Mouse (Mus musculus) neural tube, embryonic 10.5 days (tissue): Measurements from ENCODE around the gene Shisa5.

Experiments used
- DNase-seq: peaks from one replicate; pipeline ENCODE4 v3.0.0-alpha.2; 2017; ENCODE audit warnings: low spot score; ENCODE audit errors: extremely low spot score

Shisa5 gene

DNA sequence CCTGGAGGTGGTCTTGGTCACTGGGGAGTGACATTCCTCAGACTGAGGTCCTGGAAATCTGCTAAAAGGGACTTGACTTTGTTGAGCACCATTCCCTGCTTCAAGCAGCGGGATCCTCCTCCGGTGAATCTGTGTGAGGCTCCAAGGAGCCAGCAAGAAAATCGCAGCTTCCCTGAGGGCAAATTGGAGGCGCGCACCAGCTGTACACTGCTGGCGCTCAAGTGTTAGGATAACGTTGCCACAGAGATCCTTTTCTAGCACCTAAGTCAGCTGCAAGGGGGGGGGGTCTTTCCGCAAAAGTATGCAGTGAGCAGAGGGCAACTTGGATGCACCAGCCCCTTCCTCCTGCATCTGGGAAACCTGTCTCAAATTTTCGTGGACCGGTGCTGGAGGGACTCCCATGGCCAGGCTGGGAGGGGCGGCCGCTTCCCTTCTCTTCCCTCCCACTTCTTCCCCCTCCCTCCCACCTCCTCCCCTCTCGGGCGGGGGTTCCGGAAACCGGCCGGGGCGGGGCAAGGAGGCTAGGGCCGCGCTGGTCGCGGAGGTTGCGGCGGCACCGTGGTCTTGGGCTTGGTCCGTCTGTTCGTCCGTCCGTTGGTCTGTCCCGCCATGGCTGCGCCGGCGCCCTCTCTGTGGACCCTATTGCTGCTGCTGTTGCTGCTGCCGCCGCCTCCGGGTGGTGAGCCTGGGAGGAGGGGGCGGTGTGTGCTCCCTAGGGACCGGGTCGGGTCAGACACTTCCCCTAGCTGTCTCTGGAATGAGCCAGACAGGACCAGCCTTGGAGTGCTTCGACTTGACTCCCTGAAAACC lies at the start of gene Shisa5:
Shisa5 (plus strand) TSS at position 480 of the 810 bp plus-strand sequence.
- peak; percentile 80 for DNase-seq

DNA sequence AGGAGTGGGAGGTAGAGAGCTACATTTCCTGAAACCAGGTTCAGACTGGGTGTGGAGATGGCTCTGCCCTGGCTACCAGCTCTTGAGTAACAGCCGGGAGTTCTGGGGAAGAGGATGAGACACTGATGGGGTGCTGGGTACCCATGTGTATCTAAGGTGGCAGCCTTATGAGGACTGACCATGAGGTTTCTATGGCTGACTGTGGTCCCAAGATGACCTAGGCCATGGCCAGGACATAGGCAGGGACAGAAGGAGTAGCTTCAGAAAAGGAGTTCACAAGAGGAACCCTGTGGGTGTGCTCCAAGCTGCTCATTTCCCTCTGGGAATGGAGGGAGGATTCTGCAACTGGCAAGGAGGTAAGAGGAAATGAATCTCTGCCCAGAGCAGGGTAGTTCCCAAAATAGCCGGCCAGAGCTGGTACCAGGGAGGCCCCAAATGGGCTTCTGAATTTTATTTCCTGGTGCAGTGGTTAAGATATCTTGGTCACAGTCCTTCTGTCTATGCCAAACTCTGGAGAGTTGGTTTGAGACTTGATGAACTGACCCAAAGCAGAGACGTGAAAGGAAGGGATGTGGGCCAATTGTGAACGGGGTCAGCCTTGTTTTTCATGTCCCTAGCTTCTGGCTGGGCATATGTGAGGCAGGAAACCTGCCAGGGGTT lies 48.4 kb upstream of the Shisa5 start:
- DNase-seq = no peak

DNA sequence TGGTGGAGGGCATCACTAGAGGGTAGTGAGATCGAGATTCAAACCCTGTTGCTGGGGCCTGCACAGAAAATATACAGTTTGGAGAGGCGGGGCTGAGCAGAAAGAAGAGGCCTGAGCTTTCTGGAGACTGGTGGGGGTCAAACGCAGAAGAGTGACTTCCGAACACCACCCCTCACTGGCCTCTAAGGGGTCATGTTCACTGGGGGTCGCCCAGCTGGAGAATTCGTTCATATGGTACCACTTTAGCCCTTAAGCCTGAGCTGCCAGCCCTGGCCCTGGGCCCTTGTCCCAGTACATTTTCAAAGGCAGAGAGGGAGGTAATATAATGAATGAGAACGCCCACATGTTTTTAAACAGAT lies 47.9 kb upstream of the Shisa5 start:
- no peak for DNase-seq

DNA sequence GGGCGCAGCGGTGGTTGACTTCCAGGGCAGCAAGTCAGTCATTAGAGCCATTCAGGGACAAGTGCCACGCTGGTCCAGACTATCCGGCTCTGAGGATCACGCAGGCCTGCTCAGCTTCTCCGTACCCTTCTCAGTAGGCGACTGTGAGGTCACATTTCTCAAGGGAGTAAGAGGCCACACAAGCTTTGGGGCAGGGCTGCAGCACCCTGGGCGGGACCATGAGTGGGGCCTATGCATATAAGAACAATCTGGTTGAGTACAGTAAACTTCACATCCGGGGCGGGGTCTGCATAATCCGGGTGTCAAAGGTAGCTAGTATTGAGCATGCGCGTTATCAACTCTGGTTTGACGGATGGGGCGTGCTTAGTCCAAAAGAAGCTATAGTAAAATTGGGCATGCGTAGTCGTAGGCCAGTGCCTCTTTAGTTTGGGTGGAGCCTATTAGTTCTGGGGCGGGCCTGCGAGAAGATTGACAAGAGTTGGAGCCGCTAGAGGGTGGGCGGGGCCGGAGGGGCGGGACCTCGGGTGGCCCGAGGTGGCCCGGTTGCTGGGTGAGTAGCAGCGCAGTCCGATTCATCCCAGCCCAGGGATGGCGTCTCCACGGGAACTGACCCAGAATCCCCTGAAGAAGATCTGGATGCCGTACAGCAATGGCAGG lies 46.8 kb upstream of the Shisa5 start, which contains the start of gene Pfkfb4:
Pfkfb4 (plus strand) TSS at position 351 of the 657 bp plus-strand sequence.
- DNase-seq = peak; percentile 91

DNA sequence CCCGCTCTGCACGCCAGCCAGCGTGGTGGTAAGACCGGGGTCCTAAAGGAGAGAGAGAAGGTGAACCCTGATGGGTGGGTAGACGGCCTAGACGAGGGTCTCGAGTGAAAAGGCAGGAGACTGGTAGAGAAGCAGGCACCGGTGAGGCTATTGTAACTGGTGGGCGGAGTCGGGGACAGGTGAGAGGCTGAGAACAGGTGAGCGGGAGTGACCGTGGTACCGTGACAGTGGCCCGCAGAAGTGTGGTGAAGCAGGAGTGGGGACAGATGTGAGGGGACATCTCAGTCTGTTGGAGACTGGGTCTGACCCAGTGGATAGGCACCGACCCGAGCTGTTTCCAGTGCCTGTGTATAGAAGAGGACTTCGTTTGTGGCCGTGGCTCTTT lies 46.3 kb upstream of the Shisa5 start:
- no peak for DNase-seq

DNA sequence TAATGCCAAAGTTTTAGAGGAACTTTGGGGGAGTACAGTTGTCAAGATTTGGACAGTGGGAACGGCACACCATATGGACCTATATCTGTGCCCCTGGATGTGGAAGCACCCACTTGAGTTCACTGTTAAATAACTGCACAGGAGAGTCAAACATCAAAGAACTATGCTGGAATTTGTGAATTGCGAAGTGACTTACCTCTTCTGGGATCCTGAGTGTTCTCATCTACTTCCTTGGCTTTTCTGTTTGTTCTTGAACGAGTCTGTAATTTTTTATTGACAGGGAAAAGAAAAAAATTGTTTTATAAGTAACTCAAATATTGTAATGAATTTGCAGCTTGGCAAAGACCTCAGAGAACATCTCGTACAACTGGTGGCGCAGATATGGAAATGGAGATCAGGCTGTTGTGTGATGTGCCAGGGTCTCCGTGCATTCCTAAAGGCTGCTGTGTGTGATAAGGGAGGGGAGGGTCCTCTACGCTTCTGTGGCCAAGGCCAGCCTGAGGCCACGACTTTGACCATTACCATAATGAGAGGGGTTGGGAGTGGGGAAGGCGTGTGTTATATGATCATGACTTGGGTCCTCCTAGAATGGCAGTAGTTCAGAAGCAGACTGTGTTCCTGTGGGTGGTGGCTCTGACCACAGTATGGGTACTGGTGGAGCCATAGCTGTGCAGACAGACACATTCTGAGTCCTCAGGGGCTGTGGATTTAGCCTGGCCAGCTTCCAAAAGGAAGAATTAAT lies 45.6 kb upstream of the Shisa5 start:
- no peak for DNase-seq

DNA sequence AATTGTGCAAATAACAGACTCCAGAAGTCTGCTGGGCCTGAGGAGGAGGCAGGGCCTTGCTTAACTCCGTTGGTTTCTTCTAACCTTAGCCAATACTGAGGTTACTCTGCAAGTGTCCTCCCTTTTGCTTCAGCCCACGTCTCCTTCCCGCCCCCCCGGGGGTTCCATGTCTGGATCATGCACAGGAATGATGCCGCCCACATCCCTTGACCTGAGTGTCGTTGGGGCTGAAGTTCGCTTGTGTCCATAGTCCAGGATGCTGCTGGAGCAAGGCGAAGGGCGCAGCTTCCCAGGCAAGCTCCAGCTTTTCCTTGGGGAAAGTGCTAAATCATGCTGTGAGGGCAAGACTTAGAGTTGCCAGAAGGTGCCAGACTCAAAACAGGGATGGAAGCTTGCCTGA lies 42.0 kb upstream of the Shisa5 start:
- no peak for DNase-seq

DNA sequence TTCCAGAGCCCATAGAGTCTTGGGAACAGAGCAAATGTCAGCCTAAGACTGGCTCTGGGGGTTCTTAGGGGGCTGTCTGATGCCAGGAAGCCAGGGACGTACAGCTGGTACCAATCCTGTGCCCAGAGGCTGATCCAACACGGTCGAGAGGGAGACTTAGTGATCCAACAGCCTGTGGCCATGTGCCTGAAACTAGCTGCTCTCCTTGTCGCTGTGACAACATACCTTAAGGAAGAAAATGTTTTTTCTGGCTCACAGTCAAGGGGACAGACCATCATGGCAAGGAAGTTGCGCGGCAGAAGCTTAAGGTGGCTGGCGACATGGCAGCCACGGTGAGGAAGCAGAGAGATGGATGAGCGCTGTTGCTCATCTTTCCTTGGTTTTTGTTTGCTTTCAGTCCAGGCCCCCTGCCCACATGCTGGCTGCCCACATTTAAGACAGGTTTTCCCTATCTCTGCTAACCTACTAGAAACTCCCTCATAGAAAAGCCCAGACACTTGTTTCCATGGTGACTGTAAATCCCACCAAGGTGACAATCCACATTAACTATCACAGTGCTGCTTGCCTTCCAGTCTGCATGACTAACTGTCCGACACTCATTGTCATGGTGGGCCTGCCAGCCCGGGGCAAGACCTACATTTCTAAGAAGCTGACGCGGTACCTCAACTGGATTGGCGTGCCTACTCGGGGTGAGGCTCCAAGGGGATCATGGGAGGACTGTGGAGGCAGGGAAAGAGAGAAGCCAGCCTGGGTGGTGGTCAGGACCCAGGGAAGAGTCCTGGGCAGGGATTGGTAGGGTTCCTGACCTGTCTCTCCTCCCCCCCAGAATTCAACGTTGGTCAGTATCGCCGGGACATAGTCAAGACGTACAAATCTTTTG lies 39.8 kb upstream of the Shisa5 start:
- DNase-seq = no peak

DNA sequence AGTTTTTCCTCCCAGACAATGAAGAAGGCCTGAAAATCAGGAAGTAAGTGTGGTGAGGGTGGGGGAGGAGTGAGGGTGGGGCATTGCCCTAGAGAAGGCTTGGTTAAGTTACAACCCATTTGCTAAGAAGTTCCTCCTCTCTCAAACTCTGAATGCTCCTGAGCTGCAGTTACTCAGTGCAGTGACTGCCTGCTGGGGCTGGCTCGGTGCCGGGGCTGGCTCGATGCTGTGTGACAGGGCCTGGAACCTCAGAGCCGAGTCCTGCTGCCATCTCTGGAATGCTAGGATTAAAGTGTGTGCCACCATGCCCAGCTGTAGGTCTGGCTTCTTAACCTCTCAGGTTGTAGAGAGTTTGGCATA lies 39.2 kb upstream of the Shisa5 start:
- DNase-seq = no peak

DNA sequence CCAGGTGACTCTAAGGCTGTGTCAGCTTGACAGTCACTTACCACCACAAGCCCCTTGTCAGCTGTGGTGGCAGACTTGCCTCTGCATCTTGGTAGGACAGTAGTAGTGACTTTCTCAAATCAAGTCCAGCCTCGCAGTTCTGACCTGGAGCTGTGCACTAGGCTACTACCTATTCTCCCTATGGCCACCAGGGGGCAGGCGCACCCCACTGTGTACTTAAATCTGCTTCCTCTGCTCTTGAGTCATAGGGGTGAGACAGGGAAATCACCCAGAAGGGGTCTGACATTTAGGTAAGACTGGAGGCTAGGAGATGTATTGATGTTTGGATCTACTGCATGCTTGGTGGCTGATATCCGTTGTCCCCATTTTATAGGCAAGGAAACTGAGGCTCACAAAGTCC lies 37.6 kb upstream of the Shisa5 start:
- peak; percentile 59 for DNase-seq

DNA sequence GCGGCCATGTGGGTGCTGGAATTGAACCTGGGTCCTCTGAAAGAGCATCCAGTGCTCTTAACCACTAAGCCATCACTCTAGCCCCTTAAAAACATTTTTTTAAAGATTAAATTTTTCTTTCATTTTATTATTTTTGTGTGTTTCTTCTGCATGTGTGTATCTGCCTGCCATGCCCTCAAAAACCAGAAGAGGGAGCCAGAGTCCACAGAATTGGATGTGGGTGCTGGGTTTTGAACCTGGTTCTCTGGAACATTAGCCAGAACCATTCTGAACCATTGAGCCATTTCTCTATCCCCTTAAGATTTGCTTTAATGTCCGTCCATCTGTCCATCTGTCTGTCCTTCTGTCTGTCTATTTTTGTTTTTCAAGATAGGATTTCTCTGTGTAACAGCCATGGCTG lies 35.2 kb upstream of the Shisa5 start:
- peak; percentile 52 for DNase-seq

DNA sequence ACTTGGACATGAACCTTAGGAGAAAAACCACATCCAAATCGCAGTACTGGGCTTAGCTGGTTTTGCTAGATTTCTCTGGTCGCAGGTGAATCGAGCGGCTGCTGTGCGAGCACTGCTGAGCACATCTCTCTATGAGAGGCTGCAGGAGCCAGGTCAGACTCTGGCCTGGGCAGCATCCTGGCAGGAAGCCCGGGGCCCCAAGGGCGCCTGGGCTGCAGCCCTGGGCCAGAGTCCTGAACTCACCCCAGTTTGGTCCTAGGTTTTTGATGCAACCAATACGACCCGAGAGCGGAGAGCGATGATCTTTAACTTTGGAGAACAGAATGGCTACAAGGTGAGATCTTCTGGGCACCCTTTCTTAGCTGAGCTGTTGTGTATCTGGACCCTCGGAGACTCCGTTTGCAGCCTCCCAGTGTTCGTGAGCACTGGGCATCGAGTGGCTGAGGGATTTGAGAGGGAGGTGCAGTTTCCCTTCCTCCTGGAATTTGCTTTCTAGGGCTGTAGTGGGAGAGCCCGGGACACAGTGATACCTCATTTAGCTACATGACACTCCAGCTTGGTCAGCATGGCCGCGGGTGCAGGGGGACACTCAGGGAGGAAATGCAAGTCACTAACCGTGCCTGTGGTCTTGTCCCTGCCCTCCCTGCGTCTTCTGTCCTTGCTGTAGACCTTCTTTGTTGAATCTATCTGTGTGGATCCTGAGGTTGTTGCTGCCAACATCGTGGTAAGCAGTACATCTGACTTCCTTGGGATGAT lies 31.2 kb upstream of the Shisa5 start:
- DNase-seq = no peak

DNA sequence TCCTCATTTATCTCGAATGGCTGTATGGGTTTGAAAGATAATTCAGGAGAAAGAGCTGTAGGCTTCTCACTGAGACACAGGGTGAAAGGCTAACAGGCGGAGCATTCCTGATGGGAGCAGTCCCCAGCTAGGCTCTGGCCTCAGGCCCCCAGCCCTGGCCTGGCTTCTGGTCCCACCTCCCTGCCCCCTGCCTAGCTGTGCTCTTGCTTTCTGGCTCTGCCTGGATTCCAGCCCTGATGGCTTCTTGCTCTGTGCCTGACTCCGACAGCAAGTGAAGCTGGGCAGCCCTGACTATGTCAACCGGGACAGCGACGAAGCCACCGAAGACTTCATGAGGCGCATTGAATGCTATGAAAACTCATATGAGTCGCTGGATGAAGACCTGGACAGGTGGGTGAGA lies 30.3 kb upstream of the Shisa5 start:
- DNase-seq = no peak

DNA sequence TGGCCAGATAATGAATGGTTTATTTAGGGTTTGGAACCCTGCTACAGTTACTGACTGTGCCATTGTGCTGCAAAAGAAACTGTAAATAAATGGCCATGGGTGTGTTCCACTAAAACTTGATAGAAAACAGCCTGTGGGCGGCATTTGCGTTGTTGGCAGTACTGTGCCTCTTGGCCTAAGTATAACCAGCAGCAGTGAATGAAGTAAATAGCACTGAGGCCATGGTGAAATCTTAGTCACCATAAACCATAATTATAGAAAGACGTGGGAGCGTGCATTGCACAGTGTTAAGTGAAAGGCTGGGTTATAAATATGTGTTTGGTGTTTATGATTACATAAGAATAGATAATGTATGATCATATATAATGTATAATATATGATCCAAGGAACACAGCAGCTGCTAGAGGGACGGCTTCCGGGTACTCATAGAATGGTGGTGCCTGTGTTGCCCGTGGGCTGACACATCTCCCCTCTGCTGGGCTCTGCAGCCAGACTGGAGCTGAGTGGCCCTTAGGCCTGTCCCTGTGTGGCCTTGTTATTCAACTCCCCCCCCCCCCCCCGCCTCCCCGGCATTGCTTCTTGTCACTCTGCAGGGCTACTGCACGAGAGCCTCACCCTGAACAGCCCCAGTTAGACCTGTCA lies 29.2 kb upstream of the Shisa5 start:
- DNase-seq = no peak

DNA sequence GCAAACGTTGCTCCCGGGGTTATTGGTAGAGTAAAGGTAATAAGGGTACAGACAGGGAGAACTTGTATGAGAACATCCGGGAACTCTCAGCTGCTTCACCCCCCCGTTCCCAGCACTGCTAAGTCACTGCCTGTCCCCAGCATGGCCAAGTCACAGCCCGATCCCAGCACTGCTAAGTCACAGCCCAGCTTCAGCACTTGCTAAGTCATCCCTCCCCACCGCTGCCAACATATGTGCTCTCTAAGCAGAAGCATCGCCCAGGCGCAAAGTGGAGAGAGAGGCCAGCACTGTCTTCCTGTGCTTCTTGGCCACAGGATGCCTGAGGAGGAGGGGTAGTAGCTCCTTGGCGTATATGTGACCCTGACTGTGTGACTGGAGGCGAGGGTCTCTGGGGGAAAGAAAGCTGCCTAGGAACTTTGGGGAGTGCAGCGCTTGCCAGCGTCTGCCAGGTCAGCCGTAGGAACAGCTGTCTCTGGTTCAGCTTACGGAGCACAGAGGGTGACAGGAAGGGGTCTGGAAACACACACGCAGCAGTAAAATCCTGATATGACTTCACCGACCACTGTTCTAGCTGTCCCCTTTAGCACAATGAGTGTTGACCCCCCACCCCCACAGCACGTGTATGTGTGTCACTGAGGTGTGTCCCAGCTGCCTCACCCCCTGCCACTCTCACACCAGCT lies 28.6 kb upstream of the Shisa5 start:
- DNase-seq = no peak

DNA sequence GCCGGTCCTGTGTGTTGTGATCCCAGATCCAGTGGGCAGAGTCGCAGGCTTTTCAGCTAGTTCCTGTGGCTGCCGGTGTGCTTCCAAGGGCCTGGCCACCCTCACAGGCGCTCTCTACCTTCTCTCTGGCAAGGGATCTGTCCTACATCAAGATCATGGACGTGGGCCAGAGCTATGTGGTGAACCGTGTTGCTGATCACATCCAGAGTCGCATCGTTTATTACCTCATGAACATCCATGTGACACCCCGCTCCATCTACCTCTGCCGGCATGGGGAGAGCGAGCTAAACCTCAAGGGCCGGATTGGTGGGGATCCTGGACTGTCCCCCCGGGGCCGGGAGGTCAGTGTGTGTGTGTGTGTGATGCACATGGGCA lies 28.1 kb upstream of the Shisa5 start:
- no peak for DNase-seq

DNA sequence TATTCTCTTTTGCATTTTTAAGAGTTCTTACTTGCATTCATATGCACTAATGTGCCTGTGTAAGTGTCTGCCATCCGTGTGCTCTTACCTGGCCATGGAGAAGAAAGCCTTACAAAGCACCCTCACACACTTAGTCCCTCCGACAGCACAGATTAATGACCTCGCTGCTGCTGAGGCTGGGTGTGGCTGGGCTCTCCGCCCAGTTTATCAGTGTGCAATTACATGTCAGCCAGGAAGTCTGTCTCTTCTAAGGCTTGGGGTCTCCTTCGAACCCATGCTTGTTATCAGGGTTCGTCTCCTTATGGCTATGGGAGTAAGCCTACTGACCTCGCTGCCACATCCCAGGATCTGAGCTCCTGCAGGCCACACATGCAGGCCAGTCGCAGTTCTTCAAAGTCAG lies 23.0 kb upstream of the Shisa5 start:
- no peak for DNase-seq

DNA sequence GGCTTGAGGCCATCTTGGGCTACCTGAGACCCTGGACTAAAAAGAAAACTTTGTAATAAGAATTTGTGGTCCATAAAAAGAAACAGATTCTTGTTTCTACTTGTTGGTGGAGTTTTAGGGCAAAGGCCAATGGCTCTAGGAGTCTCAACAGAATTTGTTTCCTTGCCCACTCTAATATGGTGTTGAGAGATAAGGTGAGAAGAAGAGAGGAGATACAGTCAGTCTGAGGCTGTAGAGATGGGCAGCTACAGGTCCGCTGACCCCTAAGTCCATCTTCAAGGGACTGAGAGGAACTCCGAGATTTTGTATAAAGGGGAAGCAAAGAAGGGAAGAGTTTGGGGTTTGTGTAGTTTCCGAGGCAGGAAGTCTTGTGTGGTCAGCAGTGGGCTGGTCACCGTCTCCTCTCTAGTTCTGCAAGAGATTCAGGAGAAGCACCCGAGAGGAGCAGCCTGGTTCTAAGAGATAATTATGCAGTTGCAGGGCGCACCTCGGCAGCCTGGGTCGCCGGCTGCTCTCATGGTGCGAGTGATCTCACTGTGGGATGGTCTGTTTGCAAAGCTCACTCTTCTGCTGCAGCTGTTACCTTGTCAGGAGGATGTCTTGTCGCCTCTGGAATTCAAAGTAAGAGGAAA lies 21.3 kb upstream of the Shisa5 start:
- no peak for DNase-seq

DNA sequence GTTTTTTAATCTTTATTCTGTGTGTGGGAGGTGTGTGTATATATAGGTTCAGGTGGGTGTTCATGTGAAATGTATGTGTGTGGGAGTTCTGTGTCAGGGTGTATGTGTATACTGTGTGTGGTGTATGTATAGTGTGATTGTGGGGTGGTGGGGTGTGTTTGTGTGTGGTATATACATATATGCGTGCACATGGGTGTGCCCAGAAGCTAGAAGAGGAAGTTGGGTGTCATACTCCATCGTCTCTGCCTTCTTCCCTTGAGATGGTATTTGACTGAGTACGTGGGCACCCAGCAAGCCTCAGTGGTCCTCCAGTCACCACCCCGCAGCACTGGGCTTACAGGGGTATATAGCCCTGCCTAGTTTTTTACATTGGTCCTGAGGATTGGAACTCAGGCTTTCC lies 16.9 kb upstream of the Shisa5 start:
- DNase-seq = no peak
